Mouse (Mus musculus) liver, embryonic 16.5 days (tissue): ENCODE results near the gene Gm20547. TPM values are rescaled to one million over a fixed set of nuclear protein-coding genes. Genes with fewer than 3 reads are reported as not detected.
A peak's percentile ranks its signal among the peaks of the same experiment; 100 is the strongest.
"Not testable (repeated sequence)": the region's sequence is repeated elsewhere in the genome, so short reads cannot be mapped to it uniquely, and the experiment has no call there.

Experiments
- ATAC-seq: fragments of 200-750 bp; cut with Nextera tagmentation; 2 replicates; pipeline ENCODE4 v1.8.0; 2017; ENCODE audit warnings: low read depth, mild to moderate bottlenecking, moderate number of reproducible peaks, moderate library complexity
- H3K27ac ChIP-seq: fragments of 300-500 bp; sonication (generic); 2 replicates; pipeline ENCODE4 v1.5.1; 2014; ENCODE audit warnings: mild to moderate bottlenecking, low read length
- H3K27me3 ChIP-seq: fragments of 300-500 bp; sonication (generic); 2 replicates; pipeline ENCODE4 v1.6.1; 2014; ENCODE audit warnings: low read depth, low read length, mixed read lengths; ENCODE audit not compliant: control insufficient read depth, insufficient read depth
- H3K36me3 ChIP-seq: fragments of 300-500 bp; sonication (generic); 2 replicates; pipeline ENCODE4 v1.6.1; 2014; ENCODE audit warnings: mild to moderate bottlenecking; ENCODE audit not compliant: control insufficient read depth, insufficient read depth
- H3K4me1 ChIP-seq: fragments of 300-500 bp; sonication (generic); 2 replicates; pipeline ENCODE4 v1.6.1; 2014; ENCODE audit warnings: low read depth, low read length, mixed read lengths; ENCODE audit not compliant: control insufficient read depth
- H3K4me2 ChIP-seq: fragments of 300-500 bp; sonication (generic); 2 replicates; pipeline ENCODE4 v1.6.1; 2014; ENCODE audit warnings: low read depth, low read length, mixed read lengths
- H3K4me3 ChIP-seq: fragments of 300-500 bp; sonication (generic); 2 replicates; pipeline ENCODE4 v1.5.1; 2014; ENCODE audit warnings: low read depth, mild to moderate bottlenecking, low read length
- H3K9ac ChIP-seq: fragments of 300-500 bp; sonication (generic); 2 replicates; pipeline ENCODE4 v1.6.1; 2014; ENCODE audit warnings: low read depth, low read length
- H3K9me3 ChIP-seq: fragments of 300-500 bp; sonication (generic); replicated peaks from 2 replicates; pipeline ENCODE4 v1.6.1; 2016; ENCODE audit warnings: low read length; ENCODE audit not compliant: control insufficient read depth
- WGBS: fragments of 180-500 bp; shearing (Covaris S2); extraction: QIAGEN DNeasy Blood & Tissue Kit; methylation state at CpG from one replicate; pipeline ENCODE4 v1.1.7; 2014; ENCODE audit not compliant: insufficient replicate concordance; 5-methylcytosine and 5-hydroxymethylcytosine counted together
- polyA plus RNA-seq: library from polyadenylated mRNA; unstranded; fragments of >200 nt; fragmentation: Nextera tagmentation; extraction: Ambion mirVana; gene quantifications from 2 replicates; pipeline ENCODE4 v1.2.1, GENCODE M21; 2015

Gene Gm20547
- polyA plus RNA-seq, 1 experiment from 2014 or later = not detected

GRCm38 (mm10) chr17:34915410-34915831 is 33.6 kb upstream of the Gm20547 start:
- Histone ChIP-seq H3K4me1 (peaks cover 16% of the 10 kb centered on the region), H3K27me3 (no peaks in the 10 kb centered on the region), H3K9ac (no peak overlapping the region), H3K27ac (peak overlapping the region; percentile 6; the same call in 1 of the 2 replicates), H3K9me3 (no peaks in the 10 kb centered on the region), H3K4me3 (no peak overlapping the region), H3K4me2 (no peak overlapping the region), H3K36me3 (peaks cover 15% of the 10 kb centered on the region)
- peak; percentile 62 for ATAC-seq
- 13% methylated on average over 11 of the region's 11 CpGs for WGBS

- H3K4me2 ChIP-seq = 0 out of 2 replicates have a peak within 1 kb of the TSS, but pooled peaks have one; percentile 12
- no peaks in the 10 kb centered on the region for H3K27me3 ChIP-seq
- peak within 1 kb of the TSS; percentile 6; the same call in 1 of the 2 replicates for H3K27ac ChIP-seq
- H3K4me1 ChIP-seq = peaks cover 16% of the 10 kb centered on the region
- no peak within 1 kb of the TSS for H3K9ac ChIP-seq
- peaks cover 16% of the 10 kb centered on the region for H3K36me3 ChIP-seq
- 45% methylated on average over 18 of the region's 18 CpGs for WGBS
- no peak within 1 kb of the TSS for H3K4me3 ChIP-seq
- H3K9me3 ChIP-seq = no peaks in the 10 kb centered on the region
- no peak for ATAC-seq
These were observed 32.3 kb upstream of the Gm20547 start, which contains the start of gene Slc44a4 for GRCm38 (mm10) chr17:34913930-34914665. TSS of gene Slc44a4 (plus strand) at chr17:34914466.

- Histone ChIP-seq H3K4me1 (peaks cover 13% of the 10 kb centered on the region), H3K9me3 (no peaks in the 10 kb centered on the region), H3K9ac (no peak overlapping the region), H3K27ac (no peak overlapping the region), H3K4me3 (no peak overlapping the region), H3K27me3 (no peaks in the 10 kb centered on the region), H3K36me3 (peaks cover 29% of the 10 kb centered on the region), H3K4me2 (no peak overlapping the region)
- peak; percentile 60 for ATAC-seq
- WGBS = 44% methylated on average over 5 of the region's 5 CpGs
These were observed 30.1 kb upstream of the Gm20547 start for GRCm38 (mm10) chr17:34911945-34912351.

GRCm38 (mm10) chr17:34910982-34911381 is 29.1 kb upstream of the Gm20547 start:
- H3K36me3 ChIP-seq = peaks cover 38% of the 10 kb centered on the region
- H3K9ac ChIP-seq = no peak overlapping the region
- no peak overlapping the region for H3K4me2 ChIP-seq
- no peaks in the 10 kb centered on the region for H3K27me3 ChIP-seq
- ATAC-seq = peak; percentile 35; the same call in 1 of the 2 replicates
- WGBS = 80% methylated on average over 10 of the region's 10 CpGs
- peaks cover 13% of the 10 kb centered on the region for H3K4me1 ChIP-seq
- no peaks in the 10 kb centered on the region for H3K9me3 ChIP-seq
- no peak overlapping the region for H3K4me3 ChIP-seq
- H3K27ac ChIP-seq = no peak overlapping the region

DNA sequence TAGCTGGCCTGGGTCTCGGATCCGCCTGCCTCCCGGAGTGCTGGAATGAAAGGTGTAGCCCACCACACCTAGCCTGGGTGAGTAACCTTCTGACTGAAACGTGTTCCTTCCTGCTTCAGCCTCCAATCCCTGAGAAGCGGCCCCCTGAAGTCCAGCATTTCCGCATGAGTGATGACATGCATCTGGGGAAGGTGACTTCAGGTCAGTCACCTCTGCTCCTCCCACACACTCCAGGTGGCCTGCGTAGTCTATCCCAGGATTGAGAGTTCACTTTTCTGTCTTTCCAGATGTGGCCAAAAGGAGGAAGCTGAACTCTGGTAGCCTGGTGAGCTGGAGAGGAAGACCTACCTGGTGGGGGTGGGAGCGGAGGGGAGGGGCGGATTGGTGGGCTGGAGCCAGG is 21.1 kb upstream of the Gm20547 start:
- H3K9me3 ChIP-seq = no peaks in the 10 kb centered on the region
- no peak overlapping the region for H3K9ac ChIP-seq
- no peak overlapping the region for H3K27ac ChIP-seq
- H3K4me1 ChIP-seq = peaks cover 9% of the 10 kb centered on the region
- no peak for ATAC-seq
- no peak overlapping the region for H3K4me3 ChIP-seq
- peaks cover 24% of the 10 kb centered on the region for H3K36me3 ChIP-seq
- no peaks in the 10 kb centered on the region for H3K27me3 ChIP-seq
- 83% methylated on average over 9 of the region's 9 CpGs for WGBS
- H3K4me2 ChIP-seq = no peak overlapping the region

DNA sequence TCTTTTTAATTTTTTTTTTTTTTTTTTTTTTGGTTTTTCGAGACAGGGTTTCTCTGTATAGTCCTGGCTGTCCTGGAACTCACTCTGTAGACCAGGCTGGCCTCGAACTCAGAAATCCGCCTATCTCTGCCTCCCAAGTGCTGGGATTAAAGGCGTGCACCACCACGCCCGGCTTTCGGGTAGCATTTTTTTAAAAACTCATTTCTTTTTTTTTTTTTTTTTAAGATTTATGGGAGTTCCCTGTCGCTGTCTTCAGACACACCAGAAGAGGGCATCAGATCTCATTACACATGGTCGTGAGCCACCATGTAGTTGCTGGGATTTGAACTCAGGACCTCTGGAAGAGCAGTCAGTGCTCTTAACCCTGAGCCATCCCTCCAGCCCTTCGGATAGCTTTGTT is 20.1 kb upstream of the Gm20547 start:
- not testable (repeated sequence) for ATAC-seq

GRCm38 (mm10) chr17:34900826-34901225 is 19.0 kb upstream of the Gm20547 start:
- not testable (repeated sequence) for H3K36me3 ChIP-seq
- H3K4me1 ChIP-seq = peaks cover 29% of the 10 kb centered on the region

More for the DNA sequence above, 20.1 kb upstream of the Gm20547 start:
- 67% methylated on average over 9 of the region's 10 CpGs for WGBS
- H3K36me3 ChIP-seq = peaks cover 20% of the 10 kb centered on the region
- peaks cover 18% of the 10 kb centered on the region for H3K4me1 ChIP-seq
- H3K9ac ChIP-seq, H3K4me3 ChIP-seq, H3K4me2 ChIP-seq, H3K27ac ChIP-seq, H3K27me3 ChIP-seq, H3K9me3 ChIP-seq: not testable (repeated sequence)

DNA sequence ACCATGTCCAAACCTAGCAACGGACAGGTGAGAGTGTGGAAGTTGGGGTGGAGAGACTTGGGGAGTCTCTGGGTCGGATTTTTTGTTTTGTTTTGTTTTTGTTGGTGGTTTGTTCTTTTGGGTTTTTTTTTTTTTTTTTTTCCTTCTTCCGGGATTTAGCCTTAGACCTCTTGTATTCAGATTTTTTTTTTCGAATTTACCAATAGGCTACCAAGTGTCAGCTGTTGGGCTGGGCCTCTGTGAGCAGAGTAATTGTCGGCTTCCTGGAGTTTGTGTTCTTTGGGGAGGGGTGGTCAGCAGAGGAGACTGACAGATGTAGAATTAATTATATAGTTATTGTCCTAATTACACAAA is 18.0 kb upstream of the Gm20547 start:
- Histone ChIP-seq H3K36me3 (peaks cover 3% of the 10 kb centered on the region; the same call in 1 of the 2 replicates), H3K9ac (peak overlapping the region; percentile 79), H3K4me3 (peak overlapping the region; percentile 70), H3K27me3 (no peaks in the 10 kb centered on the region), H3K4me2 (peak overlapping the region; percentile 92), H3K27ac (peak overlapping the region; percentile 87), H3K9me3 (no peaks in the 10 kb centered on the region), H3K4me1 (peaks cover 31% of the 10 kb centered on the region)
- WGBS = 0% methylated on average over 5 of the region's 5 CpGs
- no peak for ATAC-seq

More at GRCm38 (mm10) chr17:34900826-34901225, 19.0 kb upstream of the Gm20547 start:
- H3K9me3 ChIP-seq, H3K4me3 ChIP-seq, H3K9ac ChIP-seq, ATAC-seq, H3K27ac ChIP-seq, H3K27me3 ChIP-seq, H3K4me2 ChIP-seq: not testable (repeated sequence)
